Mouse (Mus musculus) heart, adult 2 months (tissue): ENCODE results near the gene Pkp4.

ENCODE experiments used
- CTCF ChIP-seq: fragments of 200-600 bp; IDR thresholded peaks from 2 replicates; pipeline ENCODE4 v1.8.1; 2022; ENCODE audit warnings: antibody characterized with exemption, mild to moderate bottlenecking, moderate library complexity
- EP300 ChIP-seq: fragments of 200-500 bp; IDR thresholded peaks from 2 replicates; pipeline ENCODE4 v1.6.1; 2011; ENCODE audit warnings: low read depth, low read length, control low read depth; ENCODE audit not compliant: insufficient read depth
- POLR2A ChIP-seq: fragments of 200-500 bp; IDR thresholded peaks from 2 replicates; pipeline ENCODE4 v1.6.1; 2011; ENCODE audit warnings: mild to moderate bottlenecking, low read depth, low read length, control low read depth; ENCODE audit not compliant: insufficient read depth

GRCm38 (mm10) chr2:59184107-59185064 is 23.7 kb downstream of the Pkp4 start:
- no peak for TF ChIP-seq POLR2A
- no peak for TF ChIP-seq CTCF
- no peak for TF ChIP-seq EP300
